Mouse (Mus musculus): ENCODE data around the gene Vdac1.
"Not testable (repeated sequence)": the region's sequence is repeated elsewhere in the genome, so short reads cannot be mapped to it uniquely, and the experiment has no call there.

Vdac1 gene

DNA sequence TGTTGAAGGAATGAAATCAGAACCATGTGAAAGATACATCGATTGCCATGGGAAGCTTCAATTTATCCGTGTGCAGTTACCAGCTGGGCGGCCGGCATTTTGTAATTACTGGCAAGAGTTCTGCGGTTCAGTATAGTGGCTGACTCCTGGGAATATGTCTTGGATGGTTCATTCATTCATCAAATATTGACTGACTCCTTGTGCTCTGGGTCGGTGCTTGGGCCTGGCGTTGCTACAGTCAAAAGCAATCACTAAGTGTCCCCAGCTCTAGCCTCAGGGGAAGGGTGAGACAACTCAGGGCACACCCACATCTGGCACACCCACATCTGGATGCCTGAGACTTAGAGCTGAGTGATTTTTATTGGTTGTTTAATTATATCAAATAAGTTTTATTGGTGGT is 13.2 kb downstream of the Vdac1 start:
- no peak for DNase-seq (ENCODE audit: low spot score in 2 of 2)

DNA sequence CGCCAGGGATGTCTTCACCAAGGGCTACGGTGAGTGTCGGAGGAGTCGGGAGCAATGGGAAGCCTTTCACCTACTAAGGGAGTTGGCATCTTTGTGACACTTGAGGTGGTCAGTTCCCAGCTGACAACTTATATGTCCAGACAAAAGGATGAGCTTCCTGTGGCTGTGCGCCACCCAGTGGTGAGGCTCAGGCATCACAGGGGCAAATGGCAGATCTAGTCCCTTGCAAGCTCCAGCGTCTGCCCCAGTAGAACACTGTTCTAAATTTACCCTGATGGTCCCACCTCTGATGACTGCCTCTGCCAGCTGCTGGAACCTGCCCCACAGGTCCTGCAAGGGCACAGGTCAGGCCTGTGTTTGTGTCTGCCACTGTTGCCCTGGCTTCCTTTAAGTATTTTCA is 13.7 kb downstream of the Vdac1 start:
- peak in 1 of 2 experiments; percentile 54 for DNase-seq (ENCODE audit: low spot score in 2 of 2)

DNA sequence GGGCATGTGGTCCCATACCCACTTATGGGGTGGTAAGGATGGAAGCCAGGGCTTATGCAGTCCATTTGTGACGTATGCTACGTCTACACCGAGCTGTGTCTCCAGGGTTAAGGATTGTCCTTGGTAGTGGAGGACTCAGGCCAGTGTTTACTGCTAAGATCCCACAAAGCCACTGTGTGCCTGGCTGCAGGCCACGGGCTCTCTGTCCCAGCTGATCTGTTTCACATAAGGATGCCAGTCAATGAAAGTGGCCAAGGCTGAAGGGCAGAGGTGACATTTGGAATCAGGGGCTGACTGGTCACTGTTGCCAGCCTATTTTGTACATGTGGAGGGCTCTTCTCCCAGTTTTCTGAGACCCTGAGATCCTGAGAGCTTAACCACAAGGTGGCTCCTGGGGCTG is 16.9 kb downstream of the Vdac1 start:
- no peak for DNase-seq (ENCODE audit: low spot score in 2 of 2)

DNA sequence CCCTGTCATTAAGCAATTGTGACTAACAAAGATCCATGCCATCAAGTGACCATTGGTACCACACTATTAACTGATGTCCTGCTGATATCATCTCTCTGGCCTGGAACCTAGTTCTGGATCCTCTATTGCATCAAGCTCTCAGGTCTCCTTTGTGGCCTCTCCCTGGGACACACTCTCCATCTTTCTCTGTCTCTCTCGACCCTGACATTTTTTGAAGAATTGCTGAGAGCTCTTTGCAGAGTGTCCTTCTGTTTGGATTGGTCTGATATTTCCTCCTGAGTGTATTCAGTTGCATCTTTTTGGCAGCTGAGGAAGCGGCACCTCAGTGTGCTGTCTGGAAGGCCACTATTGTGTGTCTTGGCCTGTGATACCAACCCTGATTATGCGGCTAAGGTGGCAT is 18.6 kb downstream of the Vdac1 start:
- DNase-seq (ENCODE audit: low spot score in 2 of 2): no peak

DNA sequence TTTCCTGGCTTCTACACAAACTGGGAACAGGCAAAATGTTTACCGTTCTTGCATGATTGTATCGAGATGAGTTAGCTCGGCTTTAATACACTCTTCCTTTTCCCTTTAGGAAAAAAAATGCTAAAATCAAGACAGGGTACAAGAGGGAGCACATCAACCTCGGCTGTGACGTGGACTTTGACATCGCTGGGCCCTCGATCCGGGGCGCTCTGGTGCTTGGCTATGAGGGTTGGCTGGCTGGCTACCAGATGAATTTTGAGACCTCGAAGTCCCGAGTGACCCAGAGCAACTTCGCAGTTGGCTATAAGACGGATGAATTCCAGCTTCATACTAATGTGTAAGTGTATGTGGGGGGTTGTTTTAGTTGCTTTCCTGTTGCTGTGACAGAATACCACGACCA is 23.1 kb downstream of the Vdac1 start:
- DNase-seq (ENCODE audit: low spot score in 2 of 2): no peak

DNA sequence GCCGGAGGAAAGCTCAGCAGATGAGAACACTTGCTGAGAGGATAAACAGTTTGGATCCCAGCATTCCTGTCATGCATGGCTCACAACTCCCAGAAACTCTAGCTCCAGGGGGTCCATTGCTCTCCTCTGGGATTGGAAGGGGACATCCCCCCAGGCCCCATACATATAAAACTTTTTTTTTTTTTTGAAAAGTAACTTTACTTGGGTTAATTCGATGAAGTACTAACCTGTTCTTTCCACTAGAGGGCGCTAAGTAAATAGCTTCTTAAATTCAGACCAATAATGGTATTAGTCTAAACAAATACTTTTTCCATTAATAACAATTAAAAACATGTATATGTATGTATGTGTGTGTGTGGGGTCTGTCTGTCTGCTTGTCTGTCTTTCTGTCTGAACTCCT is 24.0 kb downstream of the Vdac1 start:
- no peak for DNase-seq (ENCODE audit: low spot score in 2 of 2)

DNA sequence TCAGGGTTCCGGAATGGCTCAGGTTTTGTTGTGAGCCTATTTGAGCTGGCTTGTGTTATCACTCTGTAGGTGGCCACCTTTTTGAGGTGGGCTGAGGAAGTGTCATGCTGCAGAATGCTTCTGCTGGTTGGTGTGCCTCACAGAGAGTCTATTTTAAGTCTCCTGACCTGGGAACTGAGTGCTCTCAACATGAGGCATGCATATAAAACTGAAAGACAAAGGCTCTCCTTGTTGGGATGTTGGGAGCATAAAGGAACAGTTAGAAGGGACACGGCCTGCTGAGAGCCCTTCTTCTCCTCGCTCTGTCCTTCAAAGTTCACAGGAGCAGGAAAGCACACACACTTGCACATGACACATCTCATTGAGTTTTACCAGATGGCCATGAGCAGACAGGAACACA is 26.2 kb downstream of the Vdac1 start:
- DNase-seq (ENCODE audit: low spot score in 2 of 2): no peak

DNA sequence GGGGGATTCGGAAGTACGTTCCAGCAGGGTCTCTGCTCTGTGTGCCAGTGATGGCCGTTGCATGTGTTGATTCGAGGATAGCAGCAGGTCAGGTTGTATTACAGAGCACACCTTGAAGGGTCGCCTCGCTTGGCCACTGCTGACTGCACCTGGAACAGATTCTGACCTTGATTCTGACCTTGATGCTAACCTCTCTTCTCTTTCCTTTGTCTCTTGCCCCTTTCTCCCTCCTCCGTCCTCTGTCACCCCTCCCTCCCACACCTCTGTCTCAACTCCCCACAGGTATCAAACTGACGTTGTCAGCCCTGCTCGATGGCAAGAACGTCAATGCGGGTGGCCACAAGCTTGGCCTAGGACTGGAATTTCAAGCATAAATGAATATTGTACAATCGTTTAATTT is 27.5 kb downstream of the Vdac1 start:
- no peak for DNase-seq (ENCODE audit: low spot score in 2 of 2)

DNA sequence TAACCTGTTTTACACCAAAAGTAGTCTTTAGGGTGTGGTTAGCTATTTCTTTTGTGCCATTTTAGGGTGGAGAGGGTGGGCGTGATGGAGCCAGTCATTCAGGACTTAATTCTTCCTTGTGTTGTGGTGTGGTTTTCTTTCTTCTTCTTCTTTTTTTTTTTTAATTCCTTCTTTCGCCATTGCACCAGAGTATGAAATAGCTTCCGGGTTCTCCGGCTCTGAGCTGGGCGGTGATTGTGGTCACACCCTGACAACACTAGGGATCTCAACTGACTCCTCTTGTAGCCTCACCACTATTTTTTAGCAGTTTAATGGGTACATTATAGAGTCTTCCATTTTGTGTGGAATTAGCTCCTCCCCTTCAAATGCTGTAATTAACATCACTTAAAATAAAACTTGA is 28.3 kb downstream of the Vdac1 start:
- not testable (repeated sequence) for DNase-seq (ENCODE audit: low spot score in 2 of 2)

DNA sequence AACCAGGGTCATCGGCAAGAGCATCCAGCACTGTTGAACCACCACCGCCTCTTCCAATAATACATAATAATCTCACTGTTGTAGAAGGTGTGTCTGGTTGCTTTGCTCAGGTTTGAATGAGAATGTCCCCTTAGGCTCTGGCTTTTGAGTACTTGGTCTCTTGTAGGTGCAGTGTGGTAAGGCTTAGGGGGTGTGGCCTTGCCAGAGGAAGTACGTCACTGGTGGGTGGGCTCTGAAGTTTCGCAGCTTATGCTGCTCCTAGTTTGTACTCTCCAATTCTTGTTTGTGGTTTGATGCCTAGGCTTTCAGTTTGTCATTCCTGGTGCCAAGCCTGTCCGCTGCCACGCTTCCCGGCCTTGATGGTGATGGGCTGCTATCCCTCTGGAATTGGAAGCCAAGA is 29.3 kb downstream of the Vdac1 start:
- DNase-seq (ENCODE audit: low spot score in 2 of 2): no peak

DNA sequence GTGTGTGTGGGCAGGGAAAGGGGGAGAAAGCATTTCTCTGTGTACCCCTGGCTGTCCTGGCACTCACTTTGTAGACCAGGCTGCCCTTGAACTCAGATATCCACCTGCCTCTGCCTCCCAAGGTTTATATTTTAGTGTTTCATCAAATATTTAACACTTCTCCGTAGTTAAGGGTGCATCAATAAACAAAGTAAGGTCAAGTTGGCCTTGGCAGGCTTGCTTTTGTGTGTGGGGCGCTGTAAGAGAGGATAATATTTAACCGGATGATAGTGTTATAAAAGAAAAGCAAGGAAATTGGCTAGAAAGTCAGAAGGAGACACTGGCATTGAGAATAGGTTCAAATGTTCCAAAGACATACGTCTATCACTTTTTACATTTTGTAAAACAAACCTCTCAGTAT is 33.8 kb downstream of the Vdac1 start:
- no peak for DNase-seq (ENCODE audit: low spot score in 2 of 2)

DNA sequence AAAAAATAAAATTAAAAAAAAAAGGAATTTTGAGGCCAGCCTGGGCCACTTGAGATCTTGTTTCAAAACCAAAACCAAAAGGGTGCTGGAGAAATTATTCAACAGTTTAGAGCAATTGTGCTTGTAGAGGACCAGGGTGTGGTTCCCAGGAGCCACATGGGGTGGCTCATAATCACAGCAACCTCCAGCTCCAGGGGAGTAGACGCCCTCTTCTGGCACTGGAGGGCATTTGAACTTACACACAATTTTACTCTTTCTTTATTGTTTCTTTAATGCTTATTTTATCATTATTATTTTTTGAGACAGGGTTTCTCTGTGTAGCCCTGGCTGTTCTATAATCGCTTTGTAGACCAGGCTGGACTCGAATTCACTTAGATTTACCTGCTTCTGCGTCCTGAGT is 34.7 kb downstream of the Vdac1 start:
- no peak for DNase-seq (ENCODE audit: low spot score in 2 of 2)

DNA sequence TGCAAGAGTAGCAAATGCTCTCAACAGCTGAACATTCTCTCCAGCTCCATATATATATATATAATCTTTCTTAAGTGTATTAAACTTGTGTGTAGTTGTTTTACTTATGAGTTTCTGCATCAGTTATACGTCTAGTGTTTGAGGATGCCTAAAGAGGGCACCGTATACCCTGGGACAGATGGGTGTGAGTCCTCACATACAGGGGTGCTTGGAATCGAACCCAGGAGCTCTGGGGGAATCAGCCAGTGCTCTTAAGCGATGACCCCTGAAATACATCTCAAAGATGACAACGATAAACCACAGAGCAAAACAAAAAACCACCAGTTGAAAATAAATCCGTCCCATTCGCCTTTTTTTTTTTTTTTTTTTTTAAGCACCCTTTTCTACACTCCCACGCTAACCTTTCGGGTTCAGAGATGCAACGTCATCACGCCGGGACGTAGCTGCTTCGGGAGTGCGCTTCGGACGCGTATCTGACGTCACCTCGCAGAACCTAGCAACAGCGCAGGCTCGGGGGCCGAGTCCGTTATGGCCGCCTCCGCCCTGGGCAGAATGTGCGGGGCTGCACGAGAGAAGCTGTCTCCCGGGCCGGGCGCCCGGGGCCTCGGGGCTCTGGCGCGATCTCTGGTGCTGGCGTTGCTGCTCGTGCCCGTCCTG is 35.4 kb downstream of the Vdac1 start, which contains the start of gene 9530068E07Rik:
Gene 9530068E07Rik (plus strand): TSS at position 489 of the 657 bp plus-strand sequence.
- peak; percentile 94 to 96 for DNase-seq (ENCODE audit: low spot score in 2 of 2)

DNA sequence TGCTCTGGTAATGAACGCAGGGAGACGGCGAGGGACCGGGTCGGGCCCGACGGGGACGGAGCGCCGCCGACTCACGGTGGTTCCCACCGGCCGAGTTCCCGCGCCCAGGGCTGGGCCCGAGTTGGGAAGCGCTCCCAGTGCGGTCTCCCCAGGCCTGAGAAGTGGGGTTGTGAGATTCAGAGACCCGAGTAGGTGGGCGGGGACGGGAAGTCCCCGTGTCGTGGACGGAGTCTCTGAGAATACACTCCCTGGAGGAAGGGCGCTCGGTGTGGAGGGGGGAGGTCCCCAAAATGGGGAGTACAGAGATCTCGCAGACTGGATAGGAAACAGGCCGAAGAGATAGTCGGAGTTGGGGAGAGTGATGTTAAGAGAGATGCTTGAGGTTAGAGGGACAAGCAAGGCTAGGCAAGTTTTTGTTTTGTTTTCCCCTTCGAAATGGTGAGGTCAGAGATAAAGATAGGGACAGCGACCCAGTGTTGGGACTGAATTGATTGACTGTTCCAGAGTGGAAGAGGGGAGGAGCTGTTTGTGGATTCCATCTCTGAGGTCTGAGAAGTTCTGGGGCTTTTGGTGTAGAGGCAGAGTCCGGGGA is 36.0 kb downstream of the Vdac1 start:
- DNase-seq (ENCODE audit: low spot score in 2 of 2): no peak

DNA sequence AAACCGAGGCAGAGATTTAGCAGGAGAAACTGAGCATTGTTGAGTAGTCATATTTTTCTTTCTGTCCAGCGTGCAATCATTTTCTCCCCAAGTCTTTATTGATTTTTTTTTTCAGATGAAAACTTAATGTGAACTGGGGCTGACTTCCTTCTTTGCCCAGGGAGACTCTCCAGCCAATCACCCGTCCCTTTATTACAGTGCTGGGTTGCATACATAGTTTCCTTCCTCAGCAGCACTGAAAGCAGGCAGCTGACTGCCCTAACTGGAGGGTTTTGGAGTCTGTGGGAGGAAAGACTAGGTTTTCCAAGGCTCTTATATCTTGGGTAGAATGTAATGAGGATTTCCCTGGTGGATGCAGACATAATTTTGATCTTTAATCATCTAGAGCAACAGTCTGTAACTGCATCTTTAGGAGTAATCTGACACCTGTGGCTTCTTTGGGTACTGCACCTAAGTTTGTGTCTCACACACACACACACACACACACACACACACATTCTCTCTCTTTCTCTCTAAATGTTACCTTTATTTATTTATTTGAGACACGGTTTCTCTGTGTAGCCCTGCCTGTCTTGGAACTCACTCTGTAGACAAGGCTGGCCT is 36.8 kb downstream of the Vdac1 start:
- no peak for DNase-seq (ENCODE audit: low spot score in 2 of 2)

DNA sequence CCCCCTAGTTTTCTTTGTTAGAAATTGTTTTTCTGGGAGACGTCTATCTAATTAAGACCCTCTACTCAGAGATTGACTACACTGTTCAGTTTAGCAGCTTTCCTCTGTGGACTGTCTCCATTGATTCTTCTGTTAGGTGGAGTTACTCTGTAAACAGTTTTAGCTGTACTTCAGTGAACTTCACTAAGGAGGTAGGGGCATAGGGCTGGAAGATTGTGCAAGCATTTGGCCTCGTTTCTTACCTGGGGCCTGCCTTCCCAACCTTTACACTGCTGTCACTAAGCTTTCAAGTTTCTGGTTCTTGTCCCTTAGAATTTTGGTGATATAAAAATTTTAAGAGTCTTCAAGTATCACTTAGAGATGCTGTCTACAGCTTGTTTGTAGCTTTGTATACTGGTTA is 40.8 kb downstream of the Vdac1 start:
- no peak for DNase-seq (ENCODE audit: low spot score in 2 of 2)

DNA sequence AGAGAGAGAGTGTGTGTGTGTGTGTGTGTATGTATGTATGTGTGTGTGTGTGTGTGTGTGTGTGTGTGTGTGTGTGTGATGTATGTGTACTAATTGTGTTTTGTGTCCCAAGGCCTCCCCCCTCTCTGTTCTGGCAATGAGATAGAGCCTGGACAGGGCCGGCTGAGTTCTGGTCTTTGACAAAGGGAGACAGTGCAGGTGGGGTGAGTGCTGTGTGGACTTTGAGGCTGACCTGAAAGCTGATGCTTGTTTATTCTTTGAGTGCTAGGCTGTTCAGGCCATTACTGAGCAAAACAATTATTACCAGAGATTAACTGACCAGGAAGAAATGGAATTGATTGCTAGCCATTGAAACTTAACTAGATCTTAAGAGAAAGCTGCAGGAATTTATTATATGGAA is 41.9 kb downstream of the Vdac1 start:
- DNase-seq (ENCODE audit: low spot score in 2 of 2): no peak

DNA sequence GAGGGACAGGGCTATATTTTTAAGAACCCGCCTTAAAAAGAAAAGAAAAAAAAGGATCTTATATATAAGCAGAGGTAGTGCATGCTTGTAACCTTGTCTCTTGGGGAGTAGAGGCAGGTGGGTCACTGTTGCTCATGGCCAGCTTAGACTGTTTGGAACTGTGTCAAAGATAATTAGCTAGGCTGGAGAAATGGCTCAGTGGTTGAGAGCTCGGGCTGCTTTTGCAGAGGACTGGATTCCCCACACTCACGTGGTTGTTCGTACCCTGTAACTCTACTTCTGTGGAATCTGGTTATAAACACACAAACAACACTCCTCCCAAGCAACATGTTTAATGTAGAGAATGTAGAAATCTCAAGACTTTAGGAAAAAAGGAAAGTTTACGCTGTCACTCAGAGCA is 43.5 kb downstream of the Vdac1 start:
- no peak for DNase-seq (ENCODE audit: low spot score in 2 of 2)

DNA sequence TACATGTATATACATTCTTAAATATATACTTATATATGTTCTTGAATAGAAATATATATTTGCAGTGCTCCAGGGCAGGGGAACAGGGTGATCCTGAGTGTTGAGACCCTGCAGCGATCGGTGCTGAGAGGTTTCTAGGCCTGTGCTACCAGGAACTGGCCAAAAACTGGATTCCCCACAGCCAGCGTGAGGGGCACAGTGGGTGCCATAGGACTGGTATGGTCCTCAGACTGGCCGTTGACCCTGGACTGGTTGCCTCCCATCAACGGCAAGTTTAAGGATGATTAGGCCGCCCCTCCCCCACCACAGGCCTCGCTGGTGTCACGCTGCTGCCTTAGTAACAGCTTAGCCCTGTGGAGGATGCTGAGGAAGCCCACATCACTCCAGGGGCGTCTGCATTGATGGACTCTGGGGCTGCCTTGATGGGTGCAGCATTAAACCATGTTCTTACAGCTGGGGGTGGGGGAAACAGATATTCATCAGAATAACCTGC is 44.6 kb downstream of the Vdac1 start:
- no peak for DNase-seq (ENCODE audit: low spot score in 2 of 2)

DNA sequence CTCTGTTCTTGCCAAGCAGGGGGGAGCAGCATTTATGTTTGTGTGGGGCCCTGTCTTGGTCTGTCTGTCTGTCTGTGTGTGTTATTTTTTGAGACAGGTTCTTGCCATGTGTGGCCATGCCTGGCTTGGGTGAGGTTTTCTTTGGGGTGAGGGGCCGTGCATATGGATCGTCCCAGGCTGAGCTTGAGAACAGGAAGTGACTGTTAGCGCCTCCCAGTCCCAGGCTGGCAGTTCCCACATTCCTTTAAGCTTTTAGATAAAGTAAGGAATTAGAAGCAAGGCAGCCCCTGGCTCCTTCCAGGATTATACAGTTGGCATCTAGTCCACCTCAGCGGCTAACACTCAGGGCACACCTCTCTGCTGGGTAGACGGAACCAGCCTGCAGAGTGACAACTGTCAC is 48.7 kb downstream of the Vdac1 start:
- DNase-seq (ENCODE audit: low spot score in 2 of 2): no peak

DNA sequence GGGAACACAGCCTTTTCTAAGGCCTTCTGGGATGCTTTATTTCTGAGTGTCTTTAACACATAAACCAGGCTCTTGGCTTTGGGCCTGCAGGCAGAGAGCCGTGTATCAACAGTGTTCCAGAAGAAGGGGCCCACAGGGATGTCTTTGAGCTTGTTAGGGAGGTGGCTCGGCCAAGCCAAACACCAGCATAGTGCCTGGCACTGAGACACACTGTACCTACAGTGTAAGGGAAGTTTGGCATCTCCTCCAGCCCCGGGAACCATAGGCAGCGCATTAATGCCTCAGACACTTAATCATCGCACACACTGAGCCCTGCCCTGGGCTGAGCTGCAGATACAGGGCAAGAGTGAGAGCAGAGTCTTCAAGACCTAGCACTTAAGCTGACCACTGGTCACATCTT is 57.7 kb downstream of the Vdac1 start:
- DNase-seq (ENCODE audit: low spot score in 2 of 2): no peak

DNA sequence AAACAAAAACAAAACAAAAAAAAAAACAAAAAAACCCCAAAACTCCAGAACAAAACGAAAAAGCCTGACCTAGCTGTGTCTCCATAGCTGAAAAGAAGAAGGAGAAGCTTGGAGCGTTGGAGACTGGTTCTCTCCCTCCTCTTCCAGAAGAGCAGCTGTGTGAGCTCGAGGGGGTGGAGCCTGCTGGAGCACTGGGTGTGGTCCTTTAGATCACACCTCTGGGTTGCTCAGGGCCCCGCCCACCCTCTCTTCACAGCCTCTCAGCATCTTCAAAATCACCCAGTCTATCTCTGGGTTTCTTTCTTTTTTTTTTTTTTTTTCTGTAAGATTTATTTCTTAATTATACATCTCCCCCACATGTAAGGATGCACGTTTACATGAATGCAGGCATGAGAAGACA is 58.6 kb downstream of the Vdac1 start:
- no peak for DNase-seq (ENCODE audit: low spot score in 2 of 2)

DNA sequence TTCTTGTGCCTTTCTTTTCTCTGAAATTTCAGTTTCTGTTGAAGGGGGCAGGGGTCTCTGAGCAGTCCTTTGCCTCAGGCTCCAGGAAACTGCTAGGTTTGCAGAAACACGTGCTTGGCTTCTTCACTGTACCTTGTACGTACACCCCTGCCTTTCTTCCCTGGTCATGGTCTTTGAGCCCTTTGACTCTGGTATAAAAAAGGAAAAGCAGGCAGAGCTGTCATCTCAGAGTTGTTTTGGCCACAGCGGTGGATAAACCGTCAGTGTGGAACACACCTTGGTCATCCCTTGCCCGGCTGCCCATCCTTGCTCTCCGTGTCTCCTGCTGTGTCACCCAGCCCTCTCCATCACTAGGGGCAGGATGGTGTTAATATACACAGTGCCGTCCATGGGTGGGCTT is 59.2 kb downstream of the Vdac1 start:
- no peak for DNase-seq (ENCODE audit: low spot score in 2 of 2)
